Mouse (Mus musculus) kidney, adult 2 months (tissue): ENCODE measurements at regions not wholly inside any gene's neighbourhood (a gene's known extent, or its start where the extent isn't known, plus 50 kb on each side); places are given as distances from the start of the nearest gene placed in this dataset.

Experiments used
- CTCF ChIP-seq: fragments of 200-500 bp; conservative IDR thresholded peaks from 2 replicates; pipeline ENCODE4 v1.5.1; 2011; ENCODE audit warnings: low read depth, mild to moderate bottlenecking, control low read depth, low read length, moderate library complexity, mixed read lengths; ENCODE audit not compliant: insufficient read depth, insufficient read length
- POLR2A ChIP-seq: fragments of 200-500 bp; IDR thresholded peaks from one replicate; pipeline ENCODE4 v1.6.1; 2011; ENCODE audit warnings: low read depth, low read length, control low read depth

- TF ChIP-seq CTCF (no peak), POLR2A (no peak)
Observed at GRCm38 (mm10) chr6:140147711-140148110, 106.5 kb upstream of the Plcz1 start.
